Mouse (Mus musculus): ENCODE measurements around the gene Capns2. TPM values are rescaled to one million over a fixed set of nuclear protein-coding genes. Genes with fewer than 3 reads are reported as not detected.

Capns2 gene
- polyA plus RNA-seq, 2 experiments: 34.3 to 52.5 TPM

DNA sequence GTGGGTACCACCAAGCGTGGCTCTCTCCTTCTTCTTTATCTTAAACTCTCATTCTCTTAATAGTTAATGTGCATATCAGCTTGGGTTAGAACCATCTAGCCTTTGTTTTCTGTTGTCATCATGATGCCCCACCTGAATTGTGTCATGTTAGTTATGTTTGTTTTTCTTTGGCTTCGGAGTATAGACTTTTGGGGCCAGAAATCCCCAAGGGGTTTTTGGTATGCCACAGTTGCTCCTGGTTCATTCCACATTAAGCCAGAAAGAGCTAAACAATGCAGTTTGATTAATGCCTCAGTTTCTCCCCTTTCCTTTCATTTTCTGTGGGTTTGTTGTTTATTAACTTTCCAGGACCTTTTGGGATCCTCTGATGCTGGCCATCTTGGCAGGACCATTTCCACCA, 7.2 kb downstream of the Capns2 start:
- no peaks in the 10 kb centered on the region for H3K9me3 ChIP-seq (ENCODE audit: control insufficient read depth, low read length)
- H3K4me3 ChIP-seq (replicated peaks; ENCODE audit: low read length): no peak overlapping the region
- H3K27me3 ChIP-seq (ENCODE audit: control insufficient read depth, insufficient read depth, low read length): no peaks in the 10 kb centered on the region
- no peak overlapping the region for H3K9ac ChIP-seq (ENCODE audit: low read depth, low read length, severe bottlenecking)
- ATAC-seq (ENCODE audit: low FRiP score, low read depth) (no peak), DNase-seq (ENCODE audit: low spot score) (no peak)
- H3K4me1 ChIP-seq (ENCODE audit: control insufficient read depth, insufficient read depth, low read length): no peaks in the 10 kb centered on the region
- no peak overlapping the region for H3K27ac ChIP-seq (replicated peaks; ENCODE audit: low read depth, low read length)
- H3K36me3 ChIP-seq (ENCODE audit: control insufficient read depth, insufficient read depth, low read length): no peaks in the 10 kb centered on the region
- 92% methylated on average over 2 of the region's 2 CpGs for WGBS
- no peak overlapping the region for H3K4me2 ChIP-seq (replicated peaks; ENCODE audit: low read depth, low read length, severe bottlenecking)
- no peak for TF ChIP-seq POLR2A (IDR thresholded peaks at IDR 0.05; ENCODE audit: borderline replicate concordance, extremely low read depth, insufficient read depth, insufficient read length)

DNA sequence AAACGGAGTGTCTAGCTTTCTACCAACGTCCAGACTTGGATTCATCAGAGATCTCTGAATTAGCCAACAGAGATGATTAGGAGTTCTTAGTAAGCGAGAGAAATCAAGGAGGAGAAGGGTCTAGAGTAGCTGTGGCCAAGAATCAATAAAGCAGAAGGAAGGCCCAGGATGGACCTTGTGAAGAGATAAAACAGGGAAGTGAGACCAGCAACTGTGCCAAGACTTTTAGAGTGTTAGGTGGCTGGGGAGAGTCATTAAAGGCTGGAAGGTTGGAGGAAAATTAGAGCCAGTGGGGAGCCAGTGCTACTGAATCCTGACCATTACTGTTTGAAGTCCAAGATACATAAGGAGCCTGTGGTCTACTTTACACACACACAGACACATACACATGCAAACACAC, 10.3 kb downstream of the Capns2 start:
- ATAC-seq (ENCODE audit: low FRiP score, low read depth) (no peak), DNase-seq (ENCODE audit: low spot score) (no peak)
- Histone ChIP-seq H3K27me3 (ENCODE audit: control insufficient read depth, insufficient read depth, low read length) (no peaks in the 10 kb centered on the region), H3K27ac (replicated peaks; ENCODE audit: low read depth, low read length) (no peak overlapping the region), H3K36me3 (ENCODE audit: control insufficient read depth, insufficient read depth, low read length) (peaks cover 2% of the 10 kb centered on the region; the same call in 1 of the 2 replicates), H3K4me2 (replicated peaks; ENCODE audit: low read depth, low read length, severe bottlenecking) (no peak overlapping the region), H3K4me3 (replicated peaks; ENCODE audit: low read length) (no peak overlapping the region), H3K9me3 (ENCODE audit: control insufficient read depth, low read length) (no peaks in the 10 kb centered on the region), H3K4me1 (ENCODE audit: control insufficient read depth, insufficient read depth, low read length) (no peaks in the 10 kb centered on the region), H3K9ac (ENCODE audit: low read depth, low read length, severe bottlenecking) (no peak overlapping the region)
- 87% methylated on average over 3 of the region's 3 CpGs for WGBS
- TF ChIP-seq POLR2A (IDR thresholded peaks at IDR 0.05; ENCODE audit: borderline replicate concordance, extremely low read depth, insufficient read depth, insufficient read length): no peak

DNA sequence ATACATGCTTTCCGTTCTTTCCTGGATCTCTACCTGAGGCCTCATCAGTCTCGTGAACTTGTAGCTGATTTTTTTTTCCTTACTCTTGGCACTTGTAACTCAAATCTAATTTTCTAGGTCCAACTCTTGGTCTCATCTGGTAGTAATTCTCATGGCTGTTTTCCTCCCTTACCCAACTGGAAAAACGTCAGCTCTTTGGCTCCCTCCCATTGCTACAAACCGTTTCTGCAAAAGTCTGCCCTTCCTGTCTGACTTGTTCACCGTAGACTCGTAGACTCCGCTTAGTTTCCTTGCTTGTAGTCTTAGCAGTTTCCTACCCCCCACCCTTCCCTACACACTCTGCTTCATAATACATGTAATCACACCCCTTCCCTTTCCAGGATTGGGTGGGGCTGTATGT, 12.2 kb downstream of the Capns2 start:
- DNase-seq (ENCODE audit: low spot score): peak; percentile 64
- H3K27ac ChIP-seq (replicated peaks; ENCODE audit: low read depth, low read length): no peak overlapping the region
- WGBS: 44% methylated on average over 7 of the region's 7 CpGs

DNA sequence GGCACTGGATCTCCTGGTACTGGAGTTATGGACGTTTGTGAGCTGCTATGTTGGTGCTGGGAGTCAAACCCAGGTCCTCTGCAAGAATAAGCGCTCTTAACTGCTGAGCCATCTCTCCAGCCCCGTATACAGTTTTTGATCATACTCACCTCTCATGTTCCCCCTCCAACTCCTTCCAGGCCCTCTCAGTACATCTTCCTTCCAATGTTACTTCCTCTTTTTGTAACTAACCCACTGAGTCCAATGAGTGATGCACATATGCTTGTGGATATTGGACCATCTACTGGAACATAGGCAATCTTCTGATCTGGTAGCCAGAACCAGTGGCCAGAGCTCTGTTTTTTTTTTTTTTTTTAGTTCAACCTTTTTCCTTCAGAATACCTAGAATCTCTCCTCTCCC, 14.9 kb downstream of the Capns2 start:
- no peaks in the 10 kb centered on the region for H3K4me1 ChIP-seq (ENCODE audit: control insufficient read depth, insufficient read depth, low read length)
- TF ChIP-seq POLR2A (IDR thresholded peaks at IDR 0.05; ENCODE audit: borderline replicate concordance, extremely low read depth, insufficient read depth, insufficient read length): no peak
- H3K36me3 ChIP-seq (ENCODE audit: control insufficient read depth, insufficient read depth, low read length): peaks cover 2% of the 10 kb centered on the region; the same call in 1 of the 2 replicates
- H3K9ac ChIP-seq (ENCODE audit: low read depth, low read length, severe bottlenecking): no peak overlapping the region
- ATAC-seq (ENCODE audit: low FRiP score, low read depth) (no peak), DNase-seq (ENCODE audit: low spot score) (no peak)
- 91% methylated on average over 3 of the region's 3 CpGs for WGBS
- H3K9me3 ChIP-seq (ENCODE audit: control insufficient read depth, low read length): no peaks in the 10 kb centered on the region
- no peak overlapping the region for H3K4me3 ChIP-seq (replicated peaks; ENCODE audit: low read length)
- H3K27me3 ChIP-seq (ENCODE audit: control insufficient read depth, insufficient read depth, low read length): no peaks in the 10 kb centered on the region
- H3K4me2 ChIP-seq (replicated peaks; ENCODE audit: low read depth, low read length, severe bottlenecking): no peak overlapping the region
- no peak overlapping the region for H3K27ac ChIP-seq (replicated peaks; ENCODE audit: low read depth, low read length)

More for the DNA sequence above, 12.2 kb downstream of the Capns2 start:
- H3K27me3 ChIP-seq (ENCODE audit: control insufficient read depth, insufficient read depth, low read length): no peaks in the 10 kb centered on the region
- TF ChIP-seq POLR2A (IDR thresholded peaks at IDR 0.05; ENCODE audit: borderline replicate concordance, extremely low read depth, insufficient read depth, insufficient read length): no peak
- ATAC-seq (ENCODE audit: low FRiP score, low read depth): no peak
- H3K4me1 ChIP-seq (ENCODE audit: control insufficient read depth, insufficient read depth, low read length): no peaks in the 10 kb centered on the region
- no peaks in the 10 kb centered on the region for H3K9me3 ChIP-seq (ENCODE audit: control insufficient read depth, low read length)
- H3K4me2 ChIP-seq (replicated peaks; ENCODE audit: low read depth, low read length, severe bottlenecking): no peak overlapping the region
- H3K9ac ChIP-seq (ENCODE audit: low read depth, low read length, severe bottlenecking): no peak overlapping the region
- no peak overlapping the region for H3K4me3 ChIP-seq (replicated peaks; ENCODE audit: low read length)
- H3K36me3 ChIP-seq (ENCODE audit: control insufficient read depth, insufficient read depth, low read length): peaks cover 2% of the 10 kb centered on the region; the same call in 1 of the 2 replicates

DNA sequence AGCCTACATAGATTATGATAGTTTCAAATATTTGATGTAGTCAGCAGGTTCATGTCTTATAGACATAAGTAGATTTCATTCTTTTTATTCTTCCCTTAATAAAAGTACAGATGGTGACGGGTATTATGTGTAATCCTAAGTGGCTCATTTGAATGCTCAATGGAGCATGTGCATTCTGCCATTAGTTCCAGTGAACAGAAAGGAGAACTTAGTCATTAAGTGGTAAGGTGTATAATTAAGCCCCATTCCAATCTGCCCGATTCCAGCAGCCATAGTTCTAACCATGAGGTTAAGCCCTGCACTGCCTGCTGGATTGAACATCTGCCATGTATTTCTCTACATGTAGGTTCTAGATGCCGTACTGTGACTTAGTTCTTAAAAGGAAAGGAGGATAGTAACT, 20.6 kb downstream of the Capns2 start:
- WGBS: 85% methylated on average over 3 of the region's 3 CpGs
- DNase-seq (ENCODE audit: low spot score): no peak
- ATAC-seq (ENCODE audit: low FRiP score, low read depth): no peak

DNA sequence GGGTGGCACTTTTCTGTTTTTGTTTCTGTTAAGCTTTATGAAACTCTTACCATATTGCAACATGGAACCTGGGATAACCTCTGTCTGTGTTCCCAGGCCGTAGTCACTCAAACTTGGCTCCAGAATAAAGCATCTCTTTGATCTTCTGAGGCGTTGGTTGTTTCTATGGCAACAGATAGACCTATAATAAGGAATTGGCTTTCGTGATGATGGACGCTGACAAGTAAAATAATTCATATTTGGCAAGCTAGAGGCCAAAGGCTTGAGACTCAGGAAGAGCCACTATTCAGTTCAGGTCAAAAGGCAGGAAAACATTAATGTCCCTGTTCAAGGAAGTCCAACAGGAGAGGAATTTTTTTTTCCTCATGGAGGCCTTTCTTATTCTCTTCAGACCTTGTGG, 27.8 kb downstream of the Capns2 start:
- no peak for TF ChIP-seq POLR2A (IDR thresholded peaks at IDR 0.05; ENCODE audit: borderline replicate concordance, extremely low read depth, insufficient read depth, insufficient read length)

More for the DNA sequence above, 20.6 kb downstream of the Capns2 start:
- Histone ChIP-seq H3K36me3 (ENCODE audit: control insufficient read depth, insufficient read depth, low read length) (no peaks in the 10 kb centered on the region), H3K4me3 (replicated peaks; ENCODE audit: low read length) (no peak overlapping the region), H3K9ac (ENCODE audit: low read depth, low read length, severe bottlenecking) (no peak overlapping the region), H3K27ac (replicated peaks; ENCODE audit: low read depth, low read length) (no peak overlapping the region), H3K27me3 (ENCODE audit: control insufficient read depth, insufficient read depth, low read length) (no peaks in the 10 kb centered on the region), H3K4me1 (ENCODE audit: control insufficient read depth, insufficient read depth, low read length) (no peaks in the 10 kb centered on the region), H3K4me2 (replicated peaks; ENCODE audit: low read depth, low read length, severe bottlenecking) (no peak overlapping the region), H3K9me3 (ENCODE audit: control insufficient read depth, low read length) (peaks cover 3% of the 10 kb centered on the region; the same call in 1 of the 2 replicates)
- TF ChIP-seq POLR2A (IDR thresholded peaks at IDR 0.05; ENCODE audit: borderline replicate concordance, extremely low read depth, insufficient read depth, insufficient read length): no peak

More for the DNA sequence above, 27.8 kb downstream of the Capns2 start:
- no peak overlapping the region for H3K9ac ChIP-seq (ENCODE audit: low read depth, low read length, severe bottlenecking)
- H3K9me3 ChIP-seq (ENCODE audit: control insufficient read depth, low read length): peaks cover 12% of the 10 kb centered on the region; the same call in 1 of the 2 replicates
- DNase-seq (ENCODE audit: low spot score) (no peak), ATAC-seq (ENCODE audit: low FRiP score, low read depth) (no peak)
- 62% methylated on average over 4 of the region's 4 CpGs for WGBS
- no peaks in the 10 kb centered on the region for H3K4me1 ChIP-seq (ENCODE audit: control insufficient read depth, insufficient read depth, low read length)
- no peak overlapping the region for H3K4me3 ChIP-seq (replicated peaks; ENCODE audit: low read length)
- no peaks in the 10 kb centered on the region for H3K36me3 ChIP-seq (ENCODE audit: control insufficient read depth, insufficient read depth, low read length)
- no peak overlapping the region for H3K4me2 ChIP-seq (replicated peaks; ENCODE audit: low read depth, low read length, severe bottlenecking)
- no peaks in the 10 kb centered on the region for H3K27me3 ChIP-seq (ENCODE audit: control insufficient read depth, insufficient read depth, low read length)
- H3K27ac ChIP-seq (replicated peaks; ENCODE audit: low read depth, low read length): no peak overlapping the region
